Mouse (Mus musculus) cerebellum, adult 11 months (tissue): Measurements from ENCODE around the gene Krt28.

Source experiments
- DNase-seq: peaks from one replicate; pipeline ENCODE4 v3.0.0; 2022

Gene Krt28

DNA sequence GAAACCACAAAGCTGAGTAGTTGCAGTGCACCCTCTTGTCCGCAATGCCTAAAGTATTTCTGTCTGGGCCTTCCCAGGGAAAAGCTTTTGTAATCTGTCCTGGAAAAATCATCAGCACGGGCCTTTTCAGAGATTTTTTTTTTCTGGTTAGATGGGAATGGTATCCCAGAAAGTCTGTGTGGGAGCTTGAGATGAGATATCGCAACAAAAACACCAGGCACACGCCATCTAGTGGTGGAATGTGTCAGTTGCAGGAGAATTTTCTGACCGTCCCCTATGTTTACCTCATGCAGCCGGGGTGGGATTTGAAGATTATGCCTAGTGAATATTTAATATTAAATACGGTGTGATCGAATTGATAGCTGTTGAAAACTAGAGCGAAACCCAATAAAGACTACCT is 10.3 kb downstream of the Krt28 start:
- peak; percentile 26 for DNase-seq

DNA sequence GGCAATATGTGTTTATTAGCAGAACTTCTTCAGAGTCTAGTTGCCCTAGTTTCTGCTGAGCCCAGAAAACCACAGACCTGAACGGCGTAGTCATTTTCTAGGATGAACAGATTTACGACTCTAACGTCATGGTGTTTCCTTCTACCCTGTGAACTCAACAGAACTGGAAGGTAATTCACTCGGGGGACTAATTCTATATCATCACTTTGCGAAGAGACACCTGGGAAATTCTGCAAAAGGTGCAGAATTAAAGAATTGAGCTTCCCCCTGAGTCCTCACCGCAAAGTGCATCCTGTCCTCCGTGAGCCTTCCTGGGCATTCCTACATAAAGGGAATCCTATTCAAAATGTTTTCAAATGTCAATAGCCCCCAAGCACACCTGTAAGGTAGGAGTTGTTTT is 13.3 kb downstream of the Krt28 start:
- DNase-seq = no peak

DNA sequence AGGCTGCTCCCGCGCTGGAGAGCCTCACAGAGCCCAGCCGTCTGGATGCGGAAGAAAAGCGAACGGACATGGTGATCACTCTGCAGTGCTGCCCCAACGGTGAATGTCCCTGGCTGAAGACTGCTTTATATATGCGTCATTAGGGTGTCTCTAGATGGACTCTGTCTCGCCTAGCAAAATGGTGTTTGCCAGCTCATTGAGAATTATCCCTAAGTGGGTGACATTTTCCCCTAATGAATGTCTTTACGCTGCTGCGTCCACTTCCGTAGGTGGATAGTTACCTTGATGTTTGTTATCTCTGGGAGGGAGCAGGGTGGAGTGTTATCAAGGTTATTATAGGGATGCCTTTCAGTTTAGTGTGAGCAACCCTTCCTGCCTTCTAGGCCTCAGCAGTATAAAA is 23.7 kb downstream of the Krt28 start, which contains the start of gene Krt27:
Gene Krt27, minus strand, starts transcription at position 101 of the 400 bp plus-strand sequence.
- DNase-seq = no peak

DNA sequence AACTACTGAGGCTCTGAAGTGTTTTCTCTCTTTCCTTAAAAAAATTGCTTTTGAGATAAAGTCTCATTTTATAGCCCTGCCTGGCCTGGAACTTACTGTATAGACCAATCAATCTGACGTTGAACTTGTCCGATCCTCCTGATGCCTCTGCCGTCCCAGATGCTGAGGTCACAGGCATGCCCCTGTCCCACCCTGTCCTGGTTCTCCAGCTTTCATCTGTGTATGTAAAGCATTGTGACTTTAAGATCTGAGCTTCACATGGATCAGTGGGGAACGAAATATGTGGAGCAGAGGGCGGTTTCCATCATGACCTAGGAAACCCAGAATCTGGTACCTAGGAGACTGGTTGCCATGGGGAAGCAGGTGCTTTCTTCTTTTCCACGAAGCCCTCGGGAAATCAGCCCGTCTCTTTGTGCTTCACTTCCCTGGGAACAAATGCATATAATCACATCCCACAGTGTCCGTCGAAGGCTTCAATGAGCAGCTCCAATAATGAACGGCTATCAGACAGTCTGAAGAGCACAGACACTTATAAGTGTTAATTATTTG is 35.3 kb downstream of the Krt28 start:
- no peak for DNase-seq

DNA sequence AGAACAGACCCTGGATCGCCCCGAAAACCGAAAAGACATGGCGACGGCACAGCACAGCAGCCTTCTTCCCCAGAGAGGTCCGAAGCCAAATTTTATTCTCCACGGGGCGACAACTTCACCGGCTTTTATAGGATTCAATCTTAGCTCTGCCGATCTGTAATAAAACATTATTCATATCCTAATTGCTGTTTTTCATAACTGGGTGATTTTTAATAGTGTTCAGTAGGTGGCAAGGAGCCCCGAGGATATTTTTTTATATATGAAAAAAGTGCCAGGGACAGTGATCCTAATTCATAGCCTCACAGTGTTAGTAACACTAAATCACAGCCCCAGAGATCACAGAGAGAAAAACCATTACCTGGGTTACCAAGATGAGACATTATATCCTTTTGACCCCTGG is 36.8 kb downstream of the Krt28 start, which contains the start of gene Krt26:
Gene Krt26, minus strand, starts transcription at position 101 of the 400 bp plus-strand sequence.
- no peak for DNase-seq

DNA sequence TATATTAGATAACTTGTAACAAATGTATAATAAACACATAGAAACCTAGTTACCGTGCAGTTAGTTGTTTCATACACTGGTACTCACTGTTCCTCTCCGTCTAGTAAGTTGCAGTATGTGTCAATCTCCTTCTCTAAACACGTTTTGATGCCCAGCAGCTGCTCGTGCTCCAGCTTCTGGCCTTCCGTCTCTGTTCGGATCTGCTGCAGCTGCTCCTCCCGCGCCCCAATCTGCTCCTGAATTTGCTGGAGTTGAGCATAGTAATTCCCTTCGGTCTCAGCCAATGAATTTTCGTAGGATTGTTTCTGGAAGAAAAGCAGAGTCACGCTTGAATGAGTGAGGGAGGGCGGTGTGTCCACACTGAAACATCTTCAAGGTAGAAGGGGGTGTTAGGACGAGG is 41.3 kb downstream of the Krt28 start:
- DNase-seq = no peak

DNA sequence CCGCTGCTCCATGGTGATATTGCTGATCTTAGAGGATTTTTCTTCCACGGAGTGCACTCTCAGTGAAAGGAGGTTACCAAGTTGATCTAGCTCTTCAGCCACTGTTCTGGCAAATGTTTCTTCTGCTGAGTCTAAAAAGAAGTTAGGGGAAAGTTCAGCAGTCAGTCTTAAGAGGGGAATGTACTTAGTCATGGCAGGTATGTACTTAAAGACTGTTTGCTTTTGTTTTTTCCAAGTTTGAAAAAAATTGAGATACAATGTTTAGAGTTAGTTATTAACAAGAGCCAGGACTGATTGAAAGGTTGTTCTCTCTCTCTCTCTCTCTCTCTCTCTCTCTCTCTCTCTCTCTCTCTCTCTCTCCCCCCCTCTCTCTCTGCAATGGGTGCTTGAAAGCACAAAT is 45.0 kb downstream of the Krt28 start:
- DNase-seq = no peak

DNA sequence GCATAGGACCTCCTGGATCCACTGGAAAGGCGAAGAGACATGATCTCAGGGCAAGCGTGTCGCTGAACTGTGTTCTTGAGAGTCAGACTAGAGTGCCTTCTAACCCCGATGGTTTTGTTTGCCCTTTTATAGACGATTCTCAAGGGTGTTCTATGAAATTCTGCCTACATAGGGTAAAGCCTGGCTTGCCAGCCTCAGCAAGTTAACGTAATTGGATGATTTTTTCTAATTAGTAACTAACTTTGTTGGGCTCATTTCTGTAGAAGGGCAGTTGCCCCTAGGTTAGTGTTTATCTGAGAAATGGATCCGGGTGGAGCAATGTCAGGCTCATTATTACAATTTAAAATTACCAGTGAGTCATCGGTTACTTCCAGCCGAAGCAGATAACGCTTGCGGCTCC is 51.9 kb downstream of the Krt28 start, which contains the start of gene Krt25:
Gene Krt25, minus strand, starts transcription at position 101 of the 400 bp plus-strand sequence.
- no peak for DNase-seq

DNA sequence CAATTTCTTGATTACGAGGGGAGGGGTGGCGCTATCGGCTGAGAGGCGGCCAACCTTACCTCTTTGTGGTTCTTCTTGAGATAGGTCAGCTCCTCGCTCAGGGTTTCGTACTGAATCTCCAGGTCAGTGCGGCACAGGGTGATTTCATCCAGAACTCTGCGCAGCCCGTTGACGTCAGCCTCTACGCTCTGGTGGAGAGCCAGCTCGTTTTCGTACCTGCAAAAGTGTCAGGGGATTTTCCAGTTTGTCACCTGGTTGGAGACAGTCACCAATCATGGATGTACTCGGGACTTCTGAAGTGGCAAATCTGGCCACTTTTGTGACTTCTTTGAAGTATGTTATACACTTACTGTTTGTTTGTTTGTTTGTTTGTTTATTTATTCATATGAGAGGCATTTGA is 53.6 kb downstream of the Krt28 start:
- DNase-seq = no peak

DNA sequence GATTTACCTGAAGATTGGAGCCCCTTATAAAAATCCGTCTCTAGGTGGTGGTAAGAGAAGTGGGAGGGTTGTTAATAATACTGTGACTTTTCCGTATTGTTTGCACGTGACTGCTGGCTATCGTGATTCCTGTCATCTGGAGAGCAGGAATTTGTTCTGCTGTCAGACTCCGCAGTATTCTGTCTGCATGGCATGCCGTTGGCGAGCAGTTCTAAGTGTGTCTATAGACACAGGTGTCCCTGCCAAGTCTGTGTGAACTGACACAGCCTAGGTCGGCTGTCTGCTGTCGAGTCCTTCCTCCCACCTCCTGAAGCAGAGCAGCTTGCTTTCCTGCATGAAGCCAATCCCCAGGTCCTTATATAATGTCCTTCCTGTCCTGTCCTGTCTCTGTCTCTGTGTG is 55.6 kb downstream of the Krt28 start:
- DNase-seq = no peak

DNA sequence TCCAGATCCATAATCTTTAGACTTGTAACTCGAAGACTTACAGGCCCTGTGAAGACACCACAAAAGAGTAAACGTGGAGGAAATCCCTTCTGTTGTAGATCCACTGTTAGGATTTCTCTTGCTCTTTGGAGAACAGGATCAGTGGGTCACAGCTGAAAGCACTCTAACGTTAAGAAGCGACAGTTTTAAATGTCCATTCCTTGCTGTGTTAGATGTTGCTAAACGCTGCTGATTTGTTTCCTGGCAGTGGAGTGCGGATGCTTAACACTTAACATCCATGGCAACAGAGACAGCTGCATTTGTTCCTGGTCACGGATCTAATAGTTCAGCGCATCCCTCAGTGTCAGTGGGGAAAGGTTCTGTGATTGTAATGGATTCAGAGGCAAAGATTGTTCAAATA is 58.2 kb downstream of the Krt28 start:
- DNase-seq = no peak
